Mouse (Mus musculus) embryonic fibroblast, embryonic 13.5 days (primary cell): ENCODE results near the gene D17H6S53E. TPM values are rescaled to one million over a fixed set of nuclear protein-coding genes. Genes with fewer than 3 reads are reported as not detected.
A peak's percentile ranks its signal among the peaks of the same experiment; 100 is the strongest.

Experiments used
- H3K27ac ChIP-seq: 2 replicates; pipeline ENCODE4 v1.5.1; 2012; ENCODE audit warnings: low read length, control low read depth, inconsistent platforms; ENCODE audit not compliant: insufficient read depth
- H3K4me1 ChIP-seq: 2 replicates; pipeline ENCODE4 v1.6.1; 2011; ENCODE audit warnings: low read length; ENCODE audit not compliant: control insufficient read depth, insufficient read depth
- H3K4me3 ChIP-seq: 2 replicates; pipeline ENCODE4 v1.5.1; 2011; ENCODE audit warnings: mild to moderate bottlenecking, control low read depth, low read length; ENCODE audit not compliant: insufficient read depth
- CTCF ChIP-seq: IDR thresholded peaks from 2 replicates; pipeline ENCODE4 v1.5.1; 2011; ENCODE audit warnings: mild to moderate bottlenecking, control low read depth, low read length, moderate library complexity, borderline replicate concordance; ENCODE audit not compliant: insufficient read depth
- POLR2A ChIP-seq: IDR thresholded peaks from 2 replicates; pipeline ENCODE4 v1.6.1; 2011; ENCODE audit warnings: low read depth, mild to moderate bottlenecking, control low read depth, low read length, moderate library complexity
- polyA plus RNA-seq: library from polyadenylated mRNA; stranded (reverse); fragments of >200 nt; gene quantifications from 2 replicates; pipeline ENCODE4 v1.2.4, GENCODE M21; 2011; ENCODE audit warnings: low read depth; ENCODE audit not compliant: missing spikeins, insufficient read length

Gene D17H6S53E
- polyA plus RNA-seq, 1 experiment: 16.1 TPM

DNA sequence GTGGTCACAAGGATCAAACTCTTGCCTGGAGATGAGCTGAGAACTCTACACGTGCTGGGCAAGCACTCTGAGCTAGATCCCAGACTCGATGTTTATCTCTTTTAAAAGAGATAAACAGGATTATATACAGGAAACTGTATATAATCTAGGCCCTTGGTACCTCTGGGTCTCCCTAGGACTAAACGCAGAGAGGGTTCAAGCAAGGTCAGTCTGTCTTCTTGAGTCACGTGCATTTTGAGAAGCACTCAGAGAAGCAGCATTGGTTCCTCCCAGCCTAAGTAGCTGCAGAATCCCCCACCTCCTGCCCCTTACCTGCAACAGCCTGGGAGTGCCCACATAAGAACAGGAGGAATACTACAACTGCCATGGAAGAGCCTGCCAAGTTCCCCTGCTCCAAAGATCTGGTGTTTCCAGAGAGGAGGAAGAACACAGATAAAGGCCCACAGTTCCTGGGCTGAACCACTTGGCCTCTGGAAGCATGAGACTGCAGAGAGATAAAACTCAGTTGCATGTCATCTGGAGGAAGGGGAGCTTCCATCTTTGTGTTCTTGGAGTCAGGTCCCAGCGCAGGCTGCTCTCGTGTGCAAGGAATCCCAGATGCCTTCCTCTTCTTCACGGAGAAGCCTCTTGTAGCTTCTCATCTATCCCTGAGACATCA, 40.8 kb upstream of the D17H6S53E start, which contains the start of gene Ly6g6f:
Ly6g6f (minus strand) TSS at position 403 of the 658 bp plus-strand sequence.
- H3K4me1 ChIP-seq: 0 out of 2 replicates have a peak, but pooled peaks cover 3% of the 10 kb centered on the region
- no peak for TF ChIP-seq CTCF
- TF ChIP-seq POLR2A: no peak
- H3K4me3 ChIP-seq: no peak within 1 kb of the TSS
- no peak within 1 kb of the TSS for H3K27ac ChIP-seq

- TF ChIP-seq POLR2A: no peak
- no peak for TF ChIP-seq CTCF
- Histone ChIP-seq H3K4me1 (0 out of 2 replicates have a peak, but pooled peaks cover 4% of the 10 kb centered on the region), H3K27ac (no peak overlapping the region), H3K4me3 (no peak overlapping the region)
Observed at GRCm38 (mm10) chr17:35088151-35088550, 38.0 kb upstream of the D17H6S53E start.

- H3K4me1 ChIP-seq: 0 out of 2 replicates have a peak, but pooled peaks cover 4% of the 10 kb centered on the region
- TF ChIP-seq POLR2A (peak; percentile 94), CTCF (no peak)
- peak within 1 kb of the TSS; percentile 94 for H3K4me3 ChIP-seq
- peak within 1 kb of the TSS; percentile 82 for H3K27ac ChIP-seq
Observed at GRCm38 (mm10) chr17:35088825-35089644, 37.1 kb upstream of the D17H6S53E start, which contains the start of gene Abhd16a. Gene Abhd16a, plus strand, starts transcription at chr17:35089263.

DNA sequence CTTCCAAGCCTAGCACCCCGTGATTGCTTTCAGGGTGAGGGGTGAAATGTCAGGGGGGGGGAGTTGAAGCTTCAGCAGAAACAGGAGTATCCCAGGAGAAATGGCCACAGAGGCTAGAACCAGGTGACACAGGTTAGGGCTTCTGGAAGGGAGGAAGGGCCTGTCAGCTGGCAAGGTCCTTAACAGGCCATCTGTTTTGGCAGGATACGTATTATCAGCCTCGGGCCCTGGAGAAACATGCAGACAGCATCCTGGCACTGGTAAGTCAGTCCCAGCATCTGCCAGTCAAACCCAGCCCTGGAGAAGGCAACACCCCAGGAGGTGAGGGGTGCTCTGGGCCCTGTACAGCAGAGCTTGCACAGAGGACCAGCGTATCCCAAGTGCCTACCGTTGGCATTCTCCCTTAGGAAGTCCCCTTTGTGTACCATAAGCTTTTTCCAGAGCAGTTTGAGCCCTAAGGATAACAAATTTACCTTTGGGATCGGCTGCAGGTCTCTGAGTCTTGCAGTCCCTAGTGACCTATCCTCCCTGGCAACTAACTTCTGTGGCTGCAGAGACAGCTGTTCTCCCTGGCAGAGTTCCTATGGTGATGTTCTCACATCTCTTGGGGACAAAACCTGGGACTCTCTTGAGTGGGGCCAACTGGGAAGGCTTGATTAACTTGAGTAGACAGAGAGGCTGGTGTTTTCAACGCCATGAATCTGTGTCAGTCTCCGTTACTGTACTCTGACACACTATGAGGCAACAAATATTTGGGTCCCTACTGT, 35.8 kb upstream of the D17H6S53E start:
- TF ChIP-seq CTCF: no peak
- TF ChIP-seq POLR2A: no peak
- 0 out of 2 replicates have a peak, but pooled peaks cover 4% of the 10 kb centered on the region for H3K4me1 ChIP-seq
- H3K4me3 ChIP-seq: peak overlapping the region; percentile 94
- no peak overlapping the region for H3K27ac ChIP-seq

GRCm38 (mm10) chr17:35092403-35093198, 33.6 kb upstream of the D17H6S53E start:
- Histone ChIP-seq H3K4me3 (no peak overlapping the region), H3K27ac (no peak overlapping the region), H3K4me1 (0 out of 2 replicates have a peak, but pooled peaks cover 4% of the 10 kb centered on the region)
- TF ChIP-seq CTCF (no peak), POLR2A (no peak)

- Histone ChIP-seq H3K27ac (no peak overlapping the region), H3K4me3 (no peak overlapping the region), H3K4me1 (0 out of 2 replicates have a peak, but pooled peaks cover 4% of the 10 kb centered on the region)
- TF ChIP-seq CTCF (no peak), POLR2A (no peak)
Observed at GRCm38 (mm10) chr17:35094475-35095365, 31.5 kb upstream of the D17H6S53E start.

DNA sequence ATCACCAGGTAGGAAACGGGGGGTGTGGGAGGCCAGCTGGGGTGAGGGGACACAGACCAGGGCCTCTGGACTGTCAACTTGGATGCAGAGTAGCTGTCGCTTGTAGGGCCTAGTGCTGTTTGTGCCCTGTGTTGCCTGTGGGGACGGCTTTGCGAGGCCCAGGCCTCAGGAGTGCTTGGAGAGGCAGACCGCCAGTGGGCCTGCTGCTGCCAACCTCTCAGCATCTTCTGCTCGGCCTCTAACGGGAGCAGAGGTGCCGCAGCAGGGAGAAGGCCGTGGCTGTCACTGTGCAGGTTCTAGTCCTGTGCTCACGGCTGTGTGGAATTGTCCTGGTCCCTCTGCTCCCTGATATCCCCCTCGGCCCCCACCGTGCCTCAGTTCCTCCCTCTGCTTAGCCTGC, 29.6 kb upstream of the D17H6S53E start:
- Histone ChIP-seq H3K27ac (no peak overlapping the region), H3K4me3 (no peak overlapping the region), H3K4me1 (no peaks in the 10 kb centered on the region)
- TF ChIP-seq CTCF (no peak), POLR2A (no peak)

- TF ChIP-seq POLR2A: no peak
- TF ChIP-seq CTCF: no peak
- Histone ChIP-seq H3K4me3 (no peak overlapping the region), H3K4me1 (no peaks in the 10 kb centered on the region), H3K27ac (no peak overlapping the region)
Observed at GRCm38 (mm10) chr17:35097164-35097655, 29.0 kb upstream of the D17H6S53E start.
